Mouse (Mus musculus) embryonic facial prominence, embryonic 10.5 days (tissue): ENCODE data around the gene Btbd2. TPM values are rescaled to one million over a fixed set of nuclear protein-coding genes. Genes with fewer than 3 reads are reported as not detected.
"Not testable (repeated sequence)": the region's sequence is repeated elsewhere in the genome, so short reads cannot be mapped to it uniquely, and the experiment has no call there.

Experiments used
- DNase-seq: peaks from one replicate; pipeline ENCODE4 v3.0.0-alpha.2; 2017; ENCODE audit warnings: low spot score
- H3K27ac ChIP-seq: fragments of 300-500 bp; sonication (generic); replicated peaks from 2 replicates; pipeline ENCODE4 v1.5.1; 2016; ENCODE audit warnings: mild to moderate bottlenecking
- H3K27me3 ChIP-seq: fragments of 300-500 bp; sonication (generic); replicated peaks from 2 replicates; pipeline ENCODE4 v1.6.1; 2016; ENCODE audit warnings: low read depth, mild to moderate bottlenecking; ENCODE audit not compliant: poor library complexity, severe bottlenecking
- H3K36me3 ChIP-seq: fragments of 300-500 bp; sonication (generic); replicated peaks from 2 replicates; pipeline ENCODE4 v1.6.1; 2016; ENCODE audit warnings: mild to moderate bottlenecking, moderate library complexity
- H3K4me1 ChIP-seq: fragments of 300-500 bp; sonication (generic); 2 replicates; pipeline ENCODE4 v1.6.1; 2016
- H3K4me3 ChIP-seq: fragments of 300-500 bp; sonication (generic); 2 replicates; pipeline ENCODE4 v1.5.1; 2016; ENCODE audit warnings: mild to moderate bottlenecking, moderate library complexity
- H3K9me3 ChIP-seq: fragments of 300-500 bp; sonication (generic); 2 replicates; pipeline ENCODE4 v1.6.1; 2016; ENCODE audit warnings: mild to moderate bottlenecking
- WGBS: fragments of 180-500 bp; shearing (Covaris S2); methylation state at CpG from one replicate; pipeline ENCODE4 v1.1.7; 2016; 5-methylcytosine and 5-hydroxymethylcytosine counted together
- polyA plus RNA-seq: library from polyadenylated mRNA; unstranded; fragments of >200 nt; fragmentation: Nextera tagmentation; extraction: Ambion mirVana; gene quantifications from 2 replicates; pipeline ENCODE4 v1.2.1, GENCODE M21; 2016

The Btbd2 gene
- polyA plus RNA-seq, 1 experiment from 2014 or later = 84.8 TPM

DNA sequence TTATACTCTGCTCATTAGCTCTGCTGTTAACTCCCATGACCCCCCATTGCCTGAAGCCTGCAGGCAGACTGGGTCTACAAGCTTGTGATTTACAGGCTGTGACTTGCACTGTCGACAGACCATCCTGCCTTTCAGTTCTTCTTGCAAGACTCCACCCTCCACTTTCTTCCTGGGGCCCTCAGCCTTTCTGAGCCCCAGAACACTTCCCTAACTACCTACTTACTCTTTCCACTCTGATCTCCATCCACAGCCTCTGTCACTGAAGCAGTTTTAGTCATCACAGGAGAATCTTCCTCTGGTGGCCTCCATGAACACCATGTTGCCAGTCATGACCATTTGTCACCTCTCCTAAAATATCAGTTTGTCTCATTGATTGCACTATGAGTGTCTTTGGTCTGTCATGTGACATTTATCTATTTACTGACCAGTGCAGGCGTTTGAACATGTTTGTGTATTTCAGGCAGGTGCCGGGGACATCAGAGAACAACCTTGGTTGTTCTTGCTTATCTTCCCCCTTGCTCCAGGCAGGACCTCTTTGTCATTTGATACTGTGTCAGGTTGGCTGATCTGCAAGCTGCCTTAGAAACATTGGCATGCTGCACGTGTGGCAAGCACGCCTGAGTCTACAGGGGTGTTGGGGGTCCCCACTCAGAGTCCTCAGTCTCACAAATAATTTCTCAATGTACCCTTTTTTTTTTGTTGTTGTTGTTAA lies 6.8 kb upstream of the Btbd2 start:
- Histone ChIP-seq H3K4me3 (no peak overlapping the region), H3K9me3 (no peaks in the 10 kb centered on the region), H3K27ac (peak overlapping the region; percentile 71), H3K4me1 (peaks cover 50% of the 10 kb centered on the region), H3K27me3 (no peaks in the 10 kb centered on the region), H3K36me3 (peaks cover 35% of the 10 kb centered on the region)
- WGBS = 64% methylated on average over 5 of the region's 5 CpGs
- DNase-seq = no peak

DNA sequence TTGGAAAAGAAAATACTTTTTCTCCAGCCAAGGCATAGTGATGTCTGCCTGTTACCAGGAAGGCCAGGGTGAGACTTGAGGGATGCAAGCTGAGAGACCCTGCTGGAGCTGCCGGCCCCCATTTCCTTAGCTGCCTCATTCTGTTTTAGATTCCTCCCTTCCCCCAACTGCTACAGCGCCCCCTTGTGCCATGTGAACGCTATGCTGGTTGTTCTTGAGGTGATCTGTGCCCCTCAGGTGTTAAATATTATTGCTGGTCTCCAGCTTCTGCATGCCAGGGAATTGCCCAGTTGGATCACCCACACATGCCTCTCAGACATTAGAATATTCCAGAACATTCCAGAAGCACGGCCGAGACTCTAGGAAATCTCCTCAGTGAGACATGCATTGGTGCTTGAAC lies 4.3 kb upstream of the Btbd2 start:
- peak; percentile 54 for DNase-seq
- 36% methylated on average over 5 of the region's 5 CpGs for WGBS
- peaks cover 52% of the 10 kb centered on the region for H3K4me1 ChIP-seq

DNA sequence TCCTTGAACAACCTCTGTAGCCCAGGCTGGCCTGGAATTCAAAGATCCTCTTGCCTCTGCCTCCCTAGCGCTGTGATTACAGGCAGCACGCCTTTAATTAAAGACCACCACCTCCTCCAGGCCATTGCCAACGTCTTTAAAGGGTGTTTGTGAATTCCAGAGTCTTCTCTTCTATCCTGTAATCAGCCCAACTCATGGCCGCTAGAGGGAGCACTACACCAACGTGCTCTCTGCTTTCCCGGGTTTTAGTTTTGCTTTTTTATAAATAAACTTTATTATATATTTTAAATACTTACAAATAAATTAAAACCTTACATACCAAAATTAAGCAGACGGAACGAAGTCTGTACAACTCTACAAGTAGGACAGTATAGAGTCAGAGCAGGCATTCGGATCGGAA lies 2.3 kb upstream of the Btbd2 start:
- peak; percentile 76 for DNase-seq
- 20% methylated on average over 10 of the region's 10 CpGs for WGBS

More for the DNA sequence above, 4.3 kb upstream of the Btbd2 start:
- H3K36me3 ChIP-seq = peaks cover 11% of the 10 kb centered on the region
- H3K27me3 ChIP-seq = no peaks in the 10 kb centered on the region
- H3K9me3 ChIP-seq = no peaks in the 10 kb centered on the region
- H3K27ac ChIP-seq = no peak overlapping the region
- H3K4me3 ChIP-seq = 0 out of 2 replicates have a peak overlapping the region, but pooled peaks have one; percentile 16

DNA sequence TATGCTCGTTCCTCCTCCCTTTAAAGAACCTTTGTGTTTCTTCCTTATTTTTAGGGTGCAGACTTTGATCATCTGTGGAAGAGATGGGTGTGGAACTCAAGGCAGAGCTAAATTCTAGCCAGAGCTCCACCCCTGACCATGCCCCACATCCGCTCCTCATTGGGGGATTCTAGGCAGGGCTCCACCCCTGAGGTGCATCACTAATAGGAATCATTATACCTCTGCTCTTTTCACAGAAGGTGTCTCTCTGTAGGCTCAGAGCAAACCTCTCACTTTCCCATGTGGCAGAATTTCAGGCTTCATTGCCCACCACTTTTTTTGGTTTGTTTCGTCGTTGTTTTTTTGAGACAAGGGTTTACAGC lies 2.0 kb upstream of the Btbd2 start:
- H3K9me3 ChIP-seq = no peaks in the 10 kb centered on the region
- H3K4me3 ChIP-seq = no peak overlapping the region
- H3K36me3 ChIP-seq = no peaks in the 10 kb centered on the region
- 68% methylated on average over 4 of the region's 4 CpGs for WGBS
- H3K27me3 ChIP-seq = no peaks in the 10 kb centered on the region
- H3K27ac ChIP-seq = no peak overlapping the region
- DNase-seq = no peak
- H3K4me1 ChIP-seq = peaks cover 49% of the 10 kb centered on the region

More for the DNA sequence above, 2.3 kb upstream of the Btbd2 start:
- peaks cover 50% of the 10 kb centered on the region for H3K4me1 ChIP-seq
- H3K9me3 ChIP-seq = no peaks in the 10 kb centered on the region
- peak overlapping the region; percentile 40; the same call in 1 of the 2 replicates for H3K27ac ChIP-seq
- no peaks in the 10 kb centered on the region for H3K27me3 ChIP-seq
- no peaks in the 10 kb centered on the region for H3K36me3 ChIP-seq
- no peak overlapping the region for H3K4me3 ChIP-seq

DNA sequence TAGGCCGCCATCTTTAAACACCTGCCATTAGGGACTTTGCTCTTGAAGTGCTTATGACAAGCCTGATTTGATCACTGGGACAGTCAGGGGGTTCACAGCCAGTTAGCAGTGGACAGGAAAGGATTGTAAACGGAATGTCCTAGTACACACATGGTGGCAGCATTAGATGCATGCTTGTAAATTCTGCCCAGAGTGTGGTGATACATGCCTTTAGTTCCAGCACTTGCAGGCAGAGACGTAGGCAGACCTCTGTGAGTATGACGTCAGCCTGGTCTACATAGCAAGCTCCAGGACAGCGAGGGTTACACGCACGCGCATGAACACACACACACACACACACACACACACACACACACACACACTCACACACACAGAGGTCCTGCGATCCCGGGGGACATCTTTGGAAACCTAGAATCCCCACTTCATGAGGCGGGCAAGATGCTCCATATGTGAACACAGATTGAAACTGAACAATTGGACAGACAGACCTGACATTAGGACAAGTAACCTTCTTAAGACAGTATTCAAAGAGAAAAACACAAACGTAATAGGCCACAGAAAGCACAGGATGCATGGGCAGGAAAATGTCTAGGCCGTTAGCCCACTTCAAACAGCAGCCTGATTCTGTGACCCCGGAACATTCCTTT lies 1.4 kb upstream of the Btbd2 start:
- Histone ChIP-seq H3K4me3 (no peak overlapping the region), H3K4me1 (peaks cover 46% of the 10 kb centered on the region)
- WGBS = 90% methylated on average over 14 of the region's 14 CpGs

DNA sequence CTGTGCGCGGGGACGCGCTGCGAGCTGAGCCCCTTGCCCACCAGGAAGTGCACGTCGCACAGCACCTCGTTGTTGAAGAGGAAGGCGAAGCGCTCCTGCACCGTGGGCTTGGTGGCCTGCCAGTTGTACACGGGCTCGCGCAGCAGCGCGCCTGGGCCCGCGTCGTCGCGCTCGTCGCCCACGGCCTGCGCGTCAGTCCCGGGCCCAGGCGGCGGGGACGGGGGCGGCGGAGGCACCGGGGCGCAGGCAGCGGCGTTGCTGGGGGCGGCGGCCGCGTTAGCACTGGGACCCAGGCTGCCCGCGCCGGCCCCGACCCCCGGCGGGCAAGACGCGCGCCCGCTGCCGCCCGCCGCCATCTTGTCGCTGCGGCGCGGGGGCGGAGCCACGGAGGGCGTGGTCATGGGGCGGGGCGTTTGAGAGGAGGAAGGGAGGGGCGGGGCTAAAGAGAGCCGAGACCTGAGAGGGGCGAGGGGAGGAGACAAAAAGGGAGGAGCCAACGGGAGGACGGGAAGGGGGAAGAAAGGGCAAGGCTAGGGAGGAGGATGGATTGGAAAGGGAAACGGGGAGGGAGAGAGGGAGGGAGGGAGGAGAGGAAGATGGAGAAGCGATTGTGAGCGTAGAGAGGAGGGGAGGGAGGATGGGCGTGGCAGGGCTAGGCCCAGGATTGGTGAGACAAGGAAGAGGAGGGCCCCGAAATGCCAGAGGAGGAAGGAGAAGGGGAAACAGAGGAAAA lies 575 bp downstream of the Btbd2 start:
- peaks cover 41% of the 10 kb centered on the region for H3K4me1 ChIP-seq
- WGBS = 1% methylated on average over 72 of the region's 72 CpGs
- peaks cover 11% of the 10 kb centered on the region for H3K36me3 ChIP-seq
- no peaks in the 10 kb centered on the region for H3K9me3 ChIP-seq
- peak overlapping the region; percentile 95 for H3K4me3 ChIP-seq
- peak; percentile 99 for DNase-seq
- peak overlapping the region; percentile 96 for H3K27ac ChIP-seq
- no peaks in the 10 kb centered on the region for H3K27me3 ChIP-seq

More for the DNA sequence above, 1.4 kb upstream of the Btbd2 start:
- Histone ChIP-seq H3K27me3 (no peaks in the 10 kb centered on the region), H3K9me3 (no peaks in the 10 kb centered on the region), H3K36me3 (no peaks in the 10 kb centered on the region), H3K27ac (no peak overlapping the region)
- no peak for DNase-seq

DNA sequence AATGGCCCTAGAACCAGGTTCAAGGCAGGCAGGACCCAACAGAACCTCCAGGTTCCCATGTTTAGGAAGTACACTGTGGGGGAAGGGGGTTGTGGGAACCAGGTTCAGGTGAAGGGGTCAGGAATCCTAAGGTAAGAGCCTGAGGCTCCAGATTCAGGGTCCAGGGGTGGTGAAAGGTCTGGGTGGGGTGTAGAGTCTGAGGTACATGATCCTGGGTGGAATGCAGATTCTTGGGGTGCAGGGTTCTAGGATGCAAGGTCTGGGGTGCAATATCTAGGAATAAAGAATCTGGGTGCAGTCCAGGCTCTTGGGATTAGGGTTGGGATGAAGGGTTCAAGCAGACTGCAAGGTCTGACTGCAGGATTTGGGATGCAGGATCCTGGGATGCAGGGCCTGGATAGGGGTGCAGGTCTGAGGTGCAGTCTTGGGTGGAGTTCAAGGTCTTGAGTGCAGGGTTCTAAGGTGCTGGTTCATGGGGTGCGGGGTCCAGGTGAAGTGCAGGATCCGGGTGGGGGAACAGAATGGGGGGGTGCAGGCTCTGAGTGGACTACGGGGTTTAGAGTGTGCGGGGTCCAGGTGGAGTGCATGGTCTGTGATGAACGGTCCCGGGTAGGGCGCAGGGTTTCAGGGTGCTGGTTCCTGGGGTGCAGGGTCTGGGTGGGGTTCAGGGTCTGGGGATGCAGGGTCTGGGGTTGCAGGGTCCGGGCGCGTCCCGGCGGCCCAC lies 1.3 kb downstream of the Btbd2 start:
- peak overlapping the region; percentile 96 for H3K27ac ChIP-seq
- no peaks in the 10 kb centered on the region for H3K9me3 ChIP-seq
- H3K4me3 ChIP-seq = peak overlapping the region; percentile 95
- DNase-seq = no peak
- WGBS = 5% methylated on average over 12 of the region's 12 CpGs
- no peaks in the 10 kb centered on the region for H3K27me3 ChIP-seq
- peaks cover 41% of the 10 kb centered on the region for H3K4me1 ChIP-seq
- peaks cover 18% of the 10 kb centered on the region for H3K36me3 ChIP-seq

DNA sequence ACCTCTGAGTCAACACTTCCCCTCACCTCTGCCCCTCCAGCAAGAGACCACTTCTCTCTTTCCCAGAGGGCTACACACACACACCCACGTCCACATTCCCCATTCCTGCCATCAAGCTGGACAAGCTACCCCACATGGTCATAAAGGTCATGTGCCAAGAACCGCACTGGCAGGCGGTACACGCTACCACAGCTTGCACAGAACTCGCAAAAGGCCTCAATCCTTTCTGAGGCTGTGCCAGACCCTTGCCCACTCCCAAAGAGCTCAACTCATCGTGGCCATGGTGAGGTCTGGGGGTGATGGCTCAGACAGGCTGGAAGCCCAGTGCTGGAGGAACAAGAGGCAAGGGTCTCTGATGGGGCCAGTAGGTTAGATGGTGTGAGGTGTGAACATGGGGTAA lies 2.0 kb downstream of the Btbd2 start:
- H3K27ac ChIP-seq = peak overlapping the region; percentile 31; the same call in 1 of the 2 replicates
- H3K4me1 ChIP-seq = peaks cover 41% of the 10 kb centered on the region
- no peaks in the 10 kb centered on the region for H3K9me3 ChIP-seq
- H3K27me3 ChIP-seq = no peaks in the 10 kb centered on the region
- H3K4me3 ChIP-seq = peak overlapping the region; percentile 95
- 87% methylated on average over 6 of the region's 6 CpGs for WGBS
- no peak for DNase-seq
- H3K36me3 ChIP-seq = peaks cover 24% of the 10 kb centered on the region

DNA sequence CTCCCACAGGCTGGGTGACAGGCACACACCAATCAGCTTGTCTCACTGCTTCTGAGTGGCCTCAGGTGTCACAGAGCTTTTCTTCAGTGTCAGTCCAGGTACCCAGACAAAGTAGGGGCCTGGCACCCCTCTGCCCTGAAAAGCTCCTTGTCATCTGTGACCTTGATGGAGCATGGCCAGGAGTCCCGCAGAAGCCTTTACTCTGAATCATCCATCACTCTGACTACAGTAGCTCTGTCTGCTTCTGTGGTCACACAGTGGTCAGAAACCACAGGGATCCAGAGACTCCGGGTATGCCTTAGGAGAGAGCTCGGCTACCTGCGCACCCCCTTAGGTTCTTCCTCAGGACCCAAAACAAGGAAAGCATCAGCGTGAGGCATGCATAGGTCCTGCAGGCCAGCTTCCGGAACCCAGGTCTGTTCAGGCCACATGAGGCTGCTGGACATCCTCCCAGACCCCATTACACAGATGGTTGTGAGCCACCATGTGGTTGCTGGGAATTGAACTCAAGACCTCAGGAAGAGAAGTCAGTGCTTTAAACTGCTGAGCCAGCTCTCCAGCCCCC lies 3.6 kb downstream of the Btbd2 start:
- peaks cover 33% of the 10 kb centered on the region for H3K4me1 ChIP-seq
- DNase-seq = no peak
- no peak overlapping the region for H3K4me3 ChIP-seq
- peaks cover 38% of the 10 kb centered on the region for H3K36me3 ChIP-seq
- H3K27ac ChIP-seq = no peak overlapping the region
- no peaks in the 10 kb centered on the region for H3K9me3 ChIP-seq
- WGBS = 91% methylated on average over 6 of the region's 6 CpGs
- no peaks in the 10 kb centered on the region for H3K27me3 ChIP-seq

DNA sequence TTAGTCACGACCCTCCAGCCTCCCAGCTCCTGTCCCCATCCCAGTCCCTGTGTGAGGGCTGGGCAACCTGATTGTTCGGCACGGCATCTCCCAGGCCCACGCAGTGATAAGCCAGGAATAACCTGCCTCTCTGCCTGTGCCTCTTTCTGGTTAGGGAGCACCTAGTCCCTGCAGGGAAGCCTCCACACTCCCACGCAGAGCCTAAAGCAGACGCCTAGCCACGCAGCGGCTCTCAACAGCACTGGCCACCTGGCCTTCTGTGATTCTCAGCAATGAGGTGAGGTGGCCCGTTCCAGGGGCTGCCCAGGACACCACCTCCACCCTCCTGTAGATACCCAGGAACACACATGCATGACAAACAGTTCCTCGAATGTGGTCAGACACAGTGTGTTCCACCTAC lies 6.5 kb downstream of the Btbd2 start:
- Histone ChIP-seq H3K27ac (no peak overlapping the region), H3K36me3 (peaks cover 66% of the 10 kb centered on the region), H3K9me3 (no peaks in the 10 kb centered on the region), H3K4me1 (peaks cover 19% of the 10 kb centered on the region), H3K27me3 (no peaks in the 10 kb centered on the region), H3K4me3 (no peak overlapping the region)
- WGBS = 91% methylated on average over 10 of the region's 10 CpGs
- DNase-seq = no peak

DNA sequence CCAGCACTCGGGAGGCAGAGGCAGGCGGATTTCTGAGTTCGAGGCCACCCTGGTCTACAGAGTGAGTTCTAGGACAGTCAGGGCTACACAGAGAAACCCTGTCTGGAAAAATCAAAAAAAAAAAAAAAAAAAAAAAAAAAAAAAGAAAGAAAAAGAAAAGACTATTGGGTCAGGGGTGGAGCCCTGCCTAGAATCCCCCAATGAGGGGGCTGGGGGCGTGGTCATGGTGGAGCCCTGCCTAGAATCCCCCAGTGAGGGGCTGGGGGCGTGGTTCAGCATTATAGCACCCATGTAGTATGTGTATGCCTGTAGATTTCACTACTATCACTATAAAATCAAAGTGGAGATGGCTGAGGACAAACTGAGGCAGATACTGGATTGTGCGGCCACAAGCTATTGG lies 7.0 kb downstream of the Btbd2 start:
- H3K9me3 ChIP-seq, H3K27ac ChIP-seq, H3K27me3 ChIP-seq, DNase-seq, H3K4me3 ChIP-seq: not testable (repeated sequence)
- Histone ChIP-seq H3K36me3 (peaks cover 71% of the 10 kb centered on the region), H3K4me1 (peaks cover 14% of the 10 kb centered on the region)
- 88% methylated on average over 6 of the region's 6 CpGs for WGBS

DNA sequence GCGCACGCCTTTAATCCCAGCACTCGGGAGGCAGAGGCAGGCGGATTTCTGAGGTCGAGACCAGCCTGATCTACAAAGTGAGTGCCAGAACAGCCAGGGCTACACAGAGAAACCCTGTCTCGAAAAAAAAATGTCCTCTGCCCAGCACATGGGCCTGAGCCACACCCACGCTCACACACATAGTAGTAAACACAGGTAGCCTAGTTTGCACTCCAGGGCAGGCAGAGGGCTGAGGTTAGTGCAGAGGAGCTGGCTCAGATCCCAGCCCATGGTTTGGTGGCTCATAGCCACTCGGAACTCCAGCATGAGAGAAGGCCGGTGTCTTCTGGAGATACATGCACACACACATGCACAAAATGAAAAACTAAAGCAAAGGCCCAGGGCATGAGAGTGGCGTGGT lies 9.9 kb downstream of the Btbd2 start:
- H3K4me1 ChIP-seq = peaks cover 10% of the 10 kb centered on the region
- no peaks in the 10 kb centered on the region for H3K9me3 ChIP-seq
- H3K36me3 ChIP-seq = peaks cover 96% of the 10 kb centered on the region
- no peak overlapping the region for H3K27ac ChIP-seq
- 94% methylated on average over 10 of the region's 10 CpGs for WGBS
- no peaks in the 10 kb centered on the region for H3K27me3 ChIP-seq
- H3K4me3 ChIP-seq = no peak overlapping the region
- DNase-seq = no peak
